Mouse (Mus musculus): Measurements from ENCODE around the gene Arpc5l. TPM values are rescaled to one million over a fixed set of nuclear protein-coding genes. Genes with fewer than 3 reads are reported as not detected.

Gene Arpc5l
- polyA plus RNA-seq, 1 experiment from 2014 or later = 118 TPM

- no peak for ATAC-seq (ENCODE audit: insufficient number of reproducible peaks, insufficient read depth, low FRiP score, low TSS enrichment, low read depth)
- Histone ChIP-seq H3K9me3 (no peaks in the 10 kb centered on the region), H3K27ac (no peak overlapping the region), H3K4me1 (replicated peaks) (peaks cover 18% of the 10 kb centered on the region), H3K4me3 (replicated peaks) (no peak overlapping the region), H3K36me3 (peaks cover 48% of the 10 kb centered on the region), H3K4me2 (no peak overlapping the region), H3K9ac (replicated peaks) (no peak overlapping the region), H3K27me3 (no peaks in the 10 kb centered on the region)
Observed at GRCm38 (mm10) chr2:39011264-39011663, 6.1 kb downstream of the Arpc5l start.

DNA sequence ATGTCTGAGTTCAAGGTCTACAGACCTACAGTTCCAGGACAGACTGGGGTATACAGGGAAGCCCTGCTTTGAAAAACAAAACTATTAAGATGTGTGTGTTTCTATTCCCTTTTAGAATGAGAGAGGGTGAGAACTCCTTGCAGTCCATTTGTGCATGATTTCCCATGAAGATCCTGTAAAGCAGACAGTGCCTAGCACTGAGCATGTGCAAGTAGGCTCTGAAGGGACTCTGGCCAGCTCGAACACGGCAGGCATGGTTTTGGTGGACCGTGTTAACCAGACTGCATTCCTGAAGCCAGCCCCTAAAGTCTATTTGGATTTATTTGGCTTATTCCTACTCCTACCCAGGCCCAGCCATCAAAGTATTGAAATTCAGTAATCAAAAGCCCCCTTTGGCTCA, 6.8 kb downstream of the Arpc5l start:
- 88% methylated on average over 3 of the region's 3 CpGs for WGBS
- no peak for ATAC-seq (ENCODE audit: insufficient number of reproducible peaks, insufficient read depth, low FRiP score, low TSS enrichment, low read depth)
- peaks cover 55% of the 10 kb centered on the region for H3K36me3 ChIP-seq

DNA sequence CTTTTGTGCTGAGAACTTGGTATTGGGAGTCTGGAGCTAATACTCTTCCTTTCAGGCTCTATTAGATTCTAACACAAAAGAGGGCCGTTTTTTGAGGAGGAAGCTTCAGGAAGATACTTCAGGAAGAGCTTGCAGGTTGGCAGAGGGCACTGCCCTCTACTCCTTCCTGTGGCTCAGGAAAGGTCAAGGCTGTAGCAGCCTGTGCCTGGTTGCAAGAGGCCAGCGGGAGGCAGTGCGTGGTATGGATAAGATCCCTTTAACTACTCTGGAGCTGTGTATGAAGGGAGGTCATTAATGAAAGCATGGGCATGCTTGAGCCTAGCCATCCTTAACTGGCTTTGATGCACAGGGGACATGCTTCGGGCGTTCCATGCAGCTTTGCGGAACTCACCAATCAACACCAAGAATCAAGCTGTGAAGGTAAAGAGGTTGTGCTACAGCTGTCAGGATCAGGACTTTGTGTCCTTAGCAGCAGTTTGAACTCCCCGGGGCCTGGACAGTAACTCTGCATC, 7.7 kb downstream of the Arpc5l start:
- Histone ChIP-seq H3K4me1 (replicated peaks) (peaks cover 11% of the 10 kb centered on the region), H3K27ac (no peak overlapping the region), H3K9ac (replicated peaks) (no peak overlapping the region), H3K9me3 (no peaks in the 10 kb centered on the region), H3K27me3 (no peaks in the 10 kb centered on the region), H3K4me3 (replicated peaks) (no peak overlapping the region), H3K36me3 (peaks cover 64% of the 10 kb centered on the region), H3K4me2 (no peak overlapping the region)
- no peak for ATAC-seq (ENCODE audit: insufficient number of reproducible peaks, insufficient read depth, low FRiP score, low TSS enrichment, low read depth)
- WGBS = 90% methylated on average over 7 of the region's 7 CpGs

More for the DNA sequence above, 6.8 kb downstream of the Arpc5l start:
- Histone ChIP-seq H3K27ac (no peak overlapping the region), H3K9me3 (no peaks in the 10 kb centered on the region), H3K4me2 (no peak overlapping the region), H3K27me3 (no peaks in the 10 kb centered on the region), H3K9ac (replicated peaks) (no peak overlapping the region), H3K4me3 (replicated peaks) (no peak overlapping the region), H3K4me1 (replicated peaks) (peaks cover 15% of the 10 kb centered on the region)

DNA sequence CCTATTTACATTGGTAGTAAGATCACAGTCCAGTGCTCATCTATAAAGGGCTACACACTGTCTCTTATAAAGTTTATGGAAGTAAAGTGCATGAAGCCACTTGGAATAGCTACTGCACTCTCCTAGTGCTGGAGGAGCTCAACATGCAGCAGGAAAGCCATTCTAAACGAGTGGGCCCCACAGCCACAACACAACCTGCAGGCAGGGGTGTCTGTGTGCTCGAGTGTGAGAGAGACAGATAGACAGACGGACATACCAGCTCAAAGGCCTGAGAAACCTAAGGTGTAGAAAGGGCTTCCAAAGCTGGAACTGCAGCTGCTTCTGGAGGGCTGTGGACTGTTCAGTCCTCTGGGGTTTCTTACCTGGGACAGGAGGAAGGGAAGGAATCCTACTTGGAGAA, 11.4 kb downstream of the Arpc5l start:
- Histone ChIP-seq H3K9me3 (no peaks in the 10 kb centered on the region), H3K4me2 (no peak overlapping the region), H3K9ac (replicated peaks) (no peak overlapping the region), H3K36me3 (peaks cover 93% of the 10 kb centered on the region), H3K27ac (no peak overlapping the region), H3K4me3 (replicated peaks) (no peak overlapping the region), H3K4me1 (replicated peaks) (no peaks in the 10 kb centered on the region), H3K27me3 (no peaks in the 10 kb centered on the region)
- no peak for ATAC-seq (ENCODE audit: insufficient number of reproducible peaks, insufficient read depth, low FRiP score, low TSS enrichment, low read depth)
- 78% methylated on average over 3 of the region's 3 CpGs for WGBS

DNA sequence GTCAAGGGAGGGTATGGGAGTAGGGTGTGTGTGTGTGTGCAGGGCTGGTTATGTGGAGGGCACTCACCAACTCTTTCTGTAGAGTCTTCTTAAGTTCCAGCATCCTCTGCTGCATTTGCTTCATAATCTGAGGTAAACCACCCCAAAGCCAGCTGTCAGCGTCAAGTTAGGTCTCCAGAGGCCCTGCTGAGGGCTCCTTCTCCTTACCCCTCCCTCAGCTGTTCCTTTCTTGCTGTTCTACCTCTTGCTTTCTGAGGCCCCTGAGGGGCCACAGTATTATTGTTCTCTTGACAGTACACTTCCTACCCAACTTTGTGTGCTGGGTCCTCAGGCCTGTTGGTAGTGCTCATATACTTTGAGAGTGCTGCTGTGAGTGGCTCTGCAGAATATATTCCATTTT, 14.9 kb downstream of the Arpc5l start:
- H3K27me3 ChIP-seq = no peaks in the 10 kb centered on the region
- no peak for ATAC-seq (ENCODE audit: insufficient number of reproducible peaks, insufficient read depth, low FRiP score, low TSS enrichment, low read depth)
- no peaks in the 10 kb centered on the region for H3K4me1 ChIP-seq (replicated peaks)
- H3K9me3 ChIP-seq = no peaks in the 10 kb centered on the region
- peaks cover 94% of the 10 kb centered on the region for H3K36me3 ChIP-seq
- H3K4me3 ChIP-seq (replicated peaks) = no peak overlapping the region
- no peak overlapping the region for H3K27ac ChIP-seq
- 100% methylated on average over 1 of the region's 1 CpGs for WGBS
- no peak overlapping the region for H3K9ac ChIP-seq (replicated peaks)
- no peak overlapping the region for H3K4me2 ChIP-seq

DNA sequence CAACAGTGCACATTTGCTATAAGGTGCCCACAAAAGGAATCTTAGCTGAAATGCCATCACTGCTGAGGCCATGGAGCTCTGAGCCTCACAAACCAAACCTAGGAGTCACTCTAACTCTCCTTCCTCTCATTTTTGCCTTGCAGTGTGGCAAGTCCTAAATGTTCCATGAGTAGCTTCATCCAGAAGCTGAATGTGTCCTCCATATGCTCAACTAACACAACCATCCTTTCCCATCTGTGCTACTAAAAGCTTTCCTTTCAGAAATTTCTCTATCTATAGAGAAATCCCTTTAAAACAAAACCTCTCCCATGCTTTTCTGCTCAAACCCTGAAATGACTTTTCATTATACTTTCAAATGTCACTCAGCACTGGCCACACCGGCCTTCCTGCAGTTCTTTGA, 26.5 kb downstream of the Arpc5l start:
- 89% methylated on average over 1 of the region's 1 CpGs for WGBS
- Histone ChIP-seq H3K36me3 (peaks cover 87% of the 10 kb centered on the region), H3K9ac (replicated peaks) (no peak overlapping the region), H3K4me2 (no peak overlapping the region), H3K9me3 (no peaks in the 10 kb centered on the region), H3K27me3 (no peaks in the 10 kb centered on the region), H3K4me1 (replicated peaks) (no peaks in the 10 kb centered on the region), H3K27ac (no peak overlapping the region), H3K4me3 (replicated peaks) (no peak overlapping the region)
- ATAC-seq (ENCODE audit: insufficient number of reproducible peaks, insufficient read depth, low FRiP score, low TSS enrichment, low read depth) = no peak

DNA sequence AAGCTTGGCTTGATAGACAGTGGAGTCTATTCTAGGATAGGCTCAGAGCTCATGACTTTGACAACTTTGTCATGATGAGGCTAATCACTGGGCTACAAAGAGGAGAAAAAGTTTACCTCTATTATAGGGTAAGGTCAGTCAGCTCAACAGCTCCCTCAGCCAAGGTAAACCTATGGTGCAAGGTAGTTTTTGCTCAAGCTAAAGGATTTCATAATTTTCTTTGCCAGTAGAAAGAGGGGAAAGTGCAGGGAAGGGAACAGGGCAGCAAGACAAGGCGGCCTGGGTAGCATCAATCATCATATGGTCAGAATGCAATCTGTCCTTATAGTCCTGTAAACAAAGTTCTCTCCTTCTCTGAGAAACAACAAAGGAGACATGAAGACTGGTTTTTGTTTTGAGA, 35.1 kb downstream of the Arpc5l start:
- no peak for ATAC-seq (ENCODE audit: insufficient number of reproducible peaks, insufficient read depth, low FRiP score, low TSS enrichment, low read depth)
- Histone ChIP-seq H3K4me1 (replicated peaks) (no peaks in the 10 kb centered on the region), H3K27me3 (no peaks in the 10 kb centered on the region), H3K9me3 (no peaks in the 10 kb centered on the region), H3K27ac (no peak overlapping the region), H3K9ac (replicated peaks) (no peak overlapping the region), H3K4me2 (no peak overlapping the region), H3K4me3 (replicated peaks) (no peak overlapping the region), H3K36me3 (peaks cover 82% of the 10 kb centered on the region)
- WGBS = 97% methylated on average over 1 of the region's 1 CpGs

DNA sequence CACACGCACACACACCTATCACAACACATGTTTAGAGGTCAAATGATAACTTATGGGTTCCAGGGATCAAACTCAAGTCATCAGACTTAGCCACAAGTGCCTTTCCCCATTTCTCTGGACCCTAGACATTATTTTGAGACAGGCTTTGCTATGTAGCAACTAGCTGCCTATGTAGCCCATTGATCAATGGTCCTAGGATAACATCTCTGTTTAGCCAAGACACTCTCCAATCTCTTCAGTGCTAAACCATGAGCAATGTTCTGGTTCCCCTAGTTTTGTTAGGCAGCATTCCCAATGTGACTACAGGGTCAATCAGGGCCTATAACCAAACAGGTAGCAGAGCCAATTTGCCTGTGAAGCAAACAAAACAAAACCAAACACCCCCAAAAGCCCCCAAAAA, 43.4 kb downstream of the Arpc5l start:
- no peak overlapping the region for H3K4me3 ChIP-seq (replicated peaks)
- H3K4me2 ChIP-seq = no peak overlapping the region
- no peaks in the 10 kb centered on the region for H3K9me3 ChIP-seq
- peaks cover 88% of the 10 kb centered on the region for H3K36me3 ChIP-seq
- H3K27me3 ChIP-seq = no peaks in the 10 kb centered on the region
- ATAC-seq (ENCODE audit: insufficient number of reproducible peaks, insufficient read depth, low FRiP score, low TSS enrichment, low read depth) = no peak
- H3K27ac ChIP-seq = no peak overlapping the region
- no peaks in the 10 kb centered on the region for H3K4me1 ChIP-seq (replicated peaks)
- no peak overlapping the region for H3K9ac ChIP-seq (replicated peaks)
- WGBS = 93% methylated on average over 1 of the region's 1 CpGs

GRCm38 (mm10) chr2:39064687-39065399, 59.7 kb downstream of the Arpc5l start:
- Histone ChIP-seq H3K27me3 (no peaks in the 10 kb centered on the region), H3K4me2 (peak overlapping the region; percentile 66), H3K27ac (peak overlapping the region; percentile 95), H3K4me1 (replicated peaks) (peaks cover 8% of the 10 kb centered on the region), H3K9ac (replicated peaks) (peak overlapping the region; percentile 89), H3K4me3 (replicated peaks) (peak overlapping the region; percentile 84), H3K9me3 (no peaks in the 10 kb centered on the region), H3K36me3 (peaks cover 33% of the 10 kb centered on the region)
- 8% methylated on average over 25 of the region's 25 CpGs for WGBS
- ATAC-seq (ENCODE audit: insufficient number of reproducible peaks, insufficient read depth, low FRiP score, low TSS enrichment, low read depth) = peak; percentile 88

Other genes starting within 250 kb of the Arpc5l start
- gene Nr6a1, start 77.7 kb upstream of the Arpc5l start, polyA plus RNA-seq (2016; fragmentation: Nextera tagmentation; extraction: Ambion mirVana) = 0.83 and 0.85 TPM in 2 replicates
- 4.7 and 6.2 TPM in 2 replicates for gene Olfml2a, start 73.4 kb upstream of the Arpc5l start, polyA plus RNA-seq (2016; fragmentation: Nextera tagmentation; extraction: Ambion mirVana)
- gene Wdr38, start 7.9 kb upstream of the Arpc5l start, polyA plus RNA-seq (2016; fragmentation: Nextera tagmentation; extraction: Ambion mirVana) = 1.4 and 1.8 TPM in 2 replicates
- 1,152 and 1,201 TPM in 2 replicates for gene Rpl35, start 276 bp downstream of the Arpc5l start, polyA plus RNA-seq (2016; fragmentation: Nextera tagmentation; extraction: Ambion mirVana)
- 28.8 and 29.6 TPM in 2 replicates for gene Golga1, start 60.2 kb downstream of the Arpc5l start, polyA plus RNA-seq (2016; fragmentation: Nextera tagmentation; extraction: Ambion mirVana)
- 16.9 and 19.9 TPM in 2 replicates for gene Scai, start 185.4 kb downstream of the Arpc5l start, polyA plus RNA-seq (2016; fragmentation: Nextera tagmentation; extraction: Ambion mirVana)
- 64.4 and 65.7 TPM in 2 replicates for gene Ppp6c, start 221.1 kb downstream of the Arpc5l start, polyA plus RNA-seq (2016; fragmentation: Nextera tagmentation; extraction: Ambion mirVana)